Mouse (Mus musculus) spleen, adult 18-20 months (tissue): Measurements from ENCODE around the gene Abcg3.
"Not testable (repeated sequence)": the region's sequence is repeated elsewhere in the genome, so short reads cannot be mapped to it uniquely, and the experiment has no call there.

Source experiments
- DNase-seq, 2 experiments: peaks; one replicate each; pipeline ENCODE4 v3.0.0; 2022; ENCODE audit warnings: mixed read lengths in 2 of 2

Abcg3 gene

GRCm38 (mm10) chr5:104982535-104982934 is at the start of gene Abcg3:
Gene Abcg3, minus strand, starts transcription at chr5:104982718.
- peak; percentile 42 to 55 for DNase-seq

- no peak for DNase-seq
These were observed 30.0 kb upstream of the Abcg3 start for GRCm38 (mm10) chr5:105012551-105012950.

GRCm38 (mm10) chr5:105011570-105011969 is 29.1 kb upstream of the Abcg3 start:
- no peak for DNase-seq

- DNase-seq: no peak
These were observed 27.9 kb upstream of the Abcg3 start for GRCm38 (mm10) chr5:105010376-105010775.

- DNase-seq: no peak
These were observed 6.9 kb upstream of the Abcg3 start for GRCm38 (mm10) chr5:104989411-104989810.

GRCm38 (mm10) chr5:104988000-104988399 is 5.5 kb upstream of the Abcg3 start:
- no peak for DNase-seq

GRCm38 (mm10) chr5:104986706-104987105 is 4.2 kb upstream of the Abcg3 start:
- DNase-seq: peak in 1 of 2 experiments; percentile 45

GRCm38 (mm10) chr5:104979040-104979513 is 3.4 kb downstream of the Abcg3 start:
- no peak for DNase-seq

GRCm38 (mm10) chr5:104958141-104958793 is 24.3 kb downstream of the Abcg3 start:
- DNase-seq: peak; percentile 9 to 28

GRCm38 (mm10) chr5:104955208-104955607 is 27.3 kb downstream of the Abcg3 start:
- no peak for DNase-seq

- DNase-seq: no peak
These were observed 35.6 kb downstream of the Abcg3 start for GRCm38 (mm10) chr5:104946951-104947350.

GRCm38 (mm10) chr5:104934148-104934547 is 48.4 kb downstream of the Abcg3 start:
- DNase-seq: no peak

GRCm38 (mm10) chr5:104906556-104906955 is 76.0 kb downstream of the Abcg3 start:
- DNase-seq: not testable (repeated sequence)
